Mouse (Mus musculus) thymus, postnatal 10 days (tissue): Measurements from ENCODE around the gene Ppip5k1.
A peak's percentile ranks its signal among the peaks of the same experiment; 100 is the strongest.
"Not testable (repeated sequence)": the region's sequence is repeated elsewhere in the genome, so short reads cannot be mapped to it uniquely, and the experiment has no call there.

ENCODE experiments used
- DNase-seq, 2 experiments: peaks; one replicate each; pipeline ENCODE4 v3.0.0; 2021; ENCODE audit warnings: low spot score in 2 of 2

Gene Ppip5k1

DNA sequence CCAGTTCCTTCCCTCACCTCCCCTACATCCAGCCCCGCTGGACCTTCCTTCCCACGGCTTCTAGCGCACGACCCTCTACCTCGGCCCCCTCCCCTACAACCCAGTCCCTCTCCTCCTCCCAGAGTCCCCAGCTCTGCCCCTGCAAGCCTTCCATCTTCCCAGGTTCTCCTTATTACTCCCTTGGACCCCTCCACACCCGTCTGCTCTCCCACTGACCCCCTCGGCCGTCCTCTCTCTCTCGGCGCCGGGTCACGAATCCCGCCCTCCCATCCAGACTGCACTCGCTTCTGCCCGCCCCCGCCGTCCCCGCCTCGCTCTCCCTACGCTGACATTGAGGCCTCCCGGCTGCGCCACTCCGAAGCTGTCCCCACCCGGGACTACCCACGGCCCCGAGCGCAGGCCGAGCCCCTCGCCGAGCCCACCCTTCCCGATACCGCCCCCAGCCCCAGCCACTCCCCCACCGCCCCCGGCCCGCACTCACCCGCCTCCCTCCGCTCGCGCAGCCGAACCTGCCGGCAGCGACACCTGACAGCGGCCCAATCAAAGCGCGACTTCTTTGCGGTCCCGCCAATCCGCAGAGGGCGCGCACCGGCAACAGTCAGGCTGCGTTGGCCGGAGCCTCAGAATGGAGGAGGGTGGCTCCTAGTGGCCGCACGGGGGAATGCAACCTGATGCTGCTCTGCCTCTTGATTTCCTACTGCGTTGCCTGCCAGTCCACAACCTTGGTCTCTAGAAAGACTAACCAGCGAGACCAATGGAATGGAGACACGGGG lies at the start of gene Ppip5k1:
Gene Ppip5k1, minus strand, starts transcription at position 577 of the 773 bp plus-strand sequence.
- DNase-seq, result peak; percentile 94 to 96

DNA sequence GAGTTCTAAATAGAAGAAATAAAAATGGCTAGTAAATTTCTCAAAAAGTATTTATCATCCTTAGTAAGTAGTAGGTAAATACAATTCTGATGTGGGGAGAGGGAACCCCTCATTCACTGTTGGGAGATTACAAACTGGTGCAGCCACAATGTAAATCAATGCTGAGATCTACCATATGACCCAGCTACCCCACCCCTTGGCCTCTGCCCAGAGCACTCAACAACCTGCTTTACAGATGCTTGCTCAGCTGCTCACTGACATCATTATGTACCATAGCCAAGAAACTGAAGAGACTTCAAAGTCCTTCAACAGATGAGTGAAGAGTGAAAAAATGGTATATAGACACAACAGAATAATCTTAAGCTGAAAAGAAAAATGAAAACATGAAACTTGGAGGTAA lies 48.1 kb upstream of the Ppip5k1 start:
- DNase-seq, result no peak

DNA sequence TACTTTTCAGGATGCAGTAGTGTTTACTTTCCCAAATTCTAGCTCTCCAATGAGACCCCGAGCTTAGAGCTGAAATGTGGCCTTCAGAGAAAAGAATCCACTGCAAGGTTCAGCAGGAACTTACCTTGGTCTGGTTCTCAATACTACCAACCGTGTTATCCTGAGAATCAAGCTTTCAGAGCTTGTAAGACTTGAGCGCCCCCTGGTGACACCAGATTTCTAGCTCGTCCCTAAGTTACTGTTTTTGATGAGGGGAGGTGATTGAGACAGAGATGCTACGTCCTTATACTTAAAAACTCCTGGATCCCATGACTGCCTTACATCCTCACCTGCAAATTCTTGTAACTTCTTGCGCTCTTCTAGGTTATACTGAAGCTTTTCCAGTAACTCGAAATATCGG lies 41.4 kb upstream of the Ppip5k1 start:
- peak; percentile 43 to 83 for DNase-seq

DNA sequence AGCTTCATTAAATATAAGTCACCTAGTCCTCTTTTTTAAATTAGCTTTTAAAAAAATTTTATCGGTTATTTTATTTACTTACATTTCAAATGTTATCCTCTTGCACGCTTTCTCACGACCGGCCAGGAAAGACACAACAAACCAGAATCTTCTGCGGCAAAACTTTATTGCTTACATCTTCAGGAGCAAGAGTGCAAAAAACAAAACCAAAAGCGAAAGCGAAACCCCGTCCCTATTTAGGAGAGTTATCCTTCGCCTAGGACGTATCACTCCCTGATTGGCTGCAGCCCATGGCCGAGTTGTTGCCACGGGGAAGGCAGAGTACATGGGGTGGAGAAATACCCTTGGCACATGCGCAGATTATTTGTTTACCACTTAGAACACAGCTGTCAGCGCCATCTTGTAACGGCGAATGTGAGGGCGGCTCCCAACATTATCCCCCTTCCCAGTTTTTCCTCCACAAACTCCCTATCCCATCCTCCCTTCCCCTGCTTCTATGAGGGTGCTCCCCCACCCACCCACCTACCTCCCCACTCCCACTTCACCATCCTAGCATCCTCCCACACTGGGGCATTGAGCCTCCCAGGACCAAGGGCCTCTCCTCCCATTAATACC lies 31.9 kb upstream of the Ppip5k1 start, which contains the start of gene Strc:
Gene Strc, minus strand, starts transcription at position 208 of the 615 bp plus-strand sequence.
- DNase-seq, result not testable (repeated sequence)

DNA sequence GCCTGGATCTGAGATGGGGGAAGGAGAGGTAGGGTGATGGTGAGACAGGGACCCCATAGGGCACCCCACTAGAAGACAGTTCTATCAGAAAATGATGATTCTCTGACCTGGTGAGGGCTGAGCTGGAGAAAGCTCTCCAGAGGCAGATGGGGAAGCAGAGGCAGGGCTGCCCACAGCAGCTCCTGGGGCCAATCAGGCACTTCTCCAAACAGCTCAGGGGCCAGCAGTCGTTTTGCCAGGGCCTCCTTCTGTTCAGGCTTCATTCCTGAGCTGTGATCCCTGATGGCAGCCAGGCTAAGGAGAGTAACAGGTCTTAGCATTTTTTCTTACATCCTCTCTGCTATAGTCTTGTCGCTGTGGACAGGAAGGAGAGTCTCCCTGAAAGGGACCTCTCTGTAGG lies 19.6 kb upstream of the Ppip5k1 start:
- DNase-seq, result no peak

DNA sequence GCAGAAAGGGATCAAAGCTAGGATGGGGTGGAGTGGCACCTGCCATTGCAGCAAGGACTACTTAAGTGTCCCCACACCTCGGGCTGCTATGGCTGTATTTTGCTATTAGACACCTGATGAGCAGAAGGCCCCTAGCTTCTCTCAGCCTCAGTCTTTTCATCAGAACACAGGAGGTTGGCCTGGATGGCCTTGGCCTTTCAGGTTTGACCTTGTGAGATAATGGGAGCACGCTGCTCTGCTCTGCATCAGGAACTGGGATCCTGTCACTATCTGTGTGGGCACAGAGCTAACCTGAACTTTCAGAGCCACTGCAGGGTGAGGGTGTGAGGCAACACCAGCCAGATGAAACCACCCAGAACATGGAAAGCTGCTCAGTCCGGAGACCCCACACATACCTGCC lies 17.1 kb upstream of the Ppip5k1 start:
- DNase-seq, result no peak

DNA sequence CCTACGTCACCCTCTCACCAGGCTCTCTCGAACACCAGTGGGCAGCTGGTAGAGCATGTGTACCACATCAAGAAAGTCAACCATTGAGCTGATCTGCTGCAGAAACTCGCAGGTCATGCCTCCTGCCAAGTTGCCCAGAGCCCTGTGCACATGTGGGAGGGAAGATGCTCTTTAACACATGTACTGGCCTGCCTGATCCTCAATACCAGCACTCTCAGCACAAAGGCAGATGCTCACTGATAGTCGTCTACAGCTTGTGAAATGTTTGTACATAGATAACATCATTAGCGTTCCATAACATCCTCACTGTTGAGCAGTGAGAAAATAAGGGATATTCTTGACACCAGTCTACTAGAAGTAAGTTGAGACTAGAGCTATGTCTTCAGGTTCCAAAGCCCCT lies 15.7 kb upstream of the Ppip5k1 start:
- DNase-seq, result no peak

DNA sequence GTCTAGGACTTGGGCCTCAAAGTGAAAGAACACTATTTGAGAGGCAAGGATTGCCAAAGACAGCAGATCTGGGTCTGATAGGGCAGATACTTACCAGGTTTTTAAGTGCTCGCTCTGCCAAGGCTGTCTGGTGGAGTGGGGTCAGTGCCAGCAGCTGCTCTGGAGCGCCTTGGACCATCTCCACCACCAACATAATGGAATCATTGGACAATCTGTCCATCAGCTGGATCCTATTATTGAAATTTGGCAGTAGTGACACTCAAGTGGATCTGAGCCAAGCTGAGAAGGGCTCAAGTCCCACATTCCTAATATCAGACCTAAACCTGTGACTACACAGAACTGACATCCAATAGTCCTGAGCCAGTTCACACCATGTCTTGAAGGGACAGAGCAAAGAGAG lies 13.6 kb upstream of the Ppip5k1 start:
- no peak for DNase-seq

DNA sequence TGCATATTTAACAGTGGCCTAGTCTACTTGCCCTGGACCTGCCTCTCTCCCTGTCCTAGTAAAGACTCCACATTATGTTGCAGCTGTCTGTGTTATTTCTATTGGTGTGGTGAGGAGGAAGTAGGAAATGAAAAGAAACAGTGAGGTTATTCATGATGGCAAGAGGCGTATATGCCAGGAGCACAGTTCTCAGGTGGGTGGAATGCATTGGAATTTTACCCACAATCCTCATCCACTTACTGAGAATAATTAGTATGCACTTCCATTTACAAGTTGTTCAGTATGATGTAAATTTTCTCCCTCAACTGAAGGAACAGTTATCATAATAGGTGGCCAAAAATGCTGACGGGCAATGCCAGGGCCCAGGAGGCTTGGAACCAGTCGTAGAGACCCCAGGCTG lies 8.5 kb upstream of the Ppip5k1 start:
- DNase-seq, result no peak

DNA sequence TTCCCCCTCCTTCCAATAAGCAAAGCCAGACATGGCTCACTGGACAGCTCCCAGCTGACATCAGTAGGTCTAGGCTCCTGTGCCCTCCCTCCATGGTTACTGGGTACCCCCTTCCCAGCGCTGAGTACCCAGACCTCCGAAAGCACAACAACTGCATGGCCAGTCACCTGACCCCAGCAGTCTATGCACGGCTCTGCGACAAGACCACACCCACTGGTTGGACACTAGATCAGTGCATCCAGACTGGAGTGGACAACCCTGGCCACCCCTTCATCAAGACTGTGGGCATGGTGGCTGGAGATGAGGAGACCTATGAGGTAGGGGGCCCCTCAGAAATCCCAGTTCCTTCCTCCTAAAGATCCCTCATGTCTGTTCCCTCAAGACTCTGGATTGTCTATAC lies 4.3 kb upstream of the Ppip5k1 start:
- no peak for DNase-seq

GRCm38 (mm10) chr2:121358381-121358780 lies 3.2 kb upstream of the Ppip5k1 start:
- DNase-seq, result peak in 1 of 2 experiments; percentile 23

GRCm38 (mm10) chr2:121357961-121358360 lies 2.8 kb upstream of the Ppip5k1 start:
- no peak for DNase-seq

DNA sequence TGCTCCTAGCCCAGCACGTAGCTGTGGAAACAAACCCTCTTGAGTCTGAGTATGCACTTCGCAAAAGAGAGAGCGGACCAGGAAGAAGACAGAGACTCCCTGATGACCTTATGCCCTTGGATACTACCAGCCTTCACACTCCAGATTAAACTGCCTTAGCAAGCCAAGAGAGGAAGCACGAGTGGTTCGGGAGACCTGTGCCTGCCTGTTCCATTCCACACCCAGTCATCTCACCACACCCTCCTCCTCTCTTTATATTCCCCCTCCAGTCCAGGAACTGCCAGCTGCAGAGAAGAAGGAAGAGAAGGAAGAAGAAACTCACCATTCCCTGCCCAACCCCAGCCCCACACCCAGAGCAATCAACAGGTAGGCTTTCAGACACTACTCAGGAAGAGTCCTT lies 2.3 kb upstream of the Ppip5k1 start, which contains the start of gene Ckmt1:
Gene Ckmt1, plus strand, starts transcription at position 221 of the 400 bp plus-strand sequence.
- no peak for DNase-seq

- DNase-seq, result no peak
Observed at GRCm38 (mm10) chr2:121354378-121354777, 818 bp downstream of the Ppip5k1 start.

GRCm38 (mm10) chr2:121353156-121353555 lies 2.0 kb downstream of the Ppip5k1 start:
- DNase-seq, result no peak

DNA sequence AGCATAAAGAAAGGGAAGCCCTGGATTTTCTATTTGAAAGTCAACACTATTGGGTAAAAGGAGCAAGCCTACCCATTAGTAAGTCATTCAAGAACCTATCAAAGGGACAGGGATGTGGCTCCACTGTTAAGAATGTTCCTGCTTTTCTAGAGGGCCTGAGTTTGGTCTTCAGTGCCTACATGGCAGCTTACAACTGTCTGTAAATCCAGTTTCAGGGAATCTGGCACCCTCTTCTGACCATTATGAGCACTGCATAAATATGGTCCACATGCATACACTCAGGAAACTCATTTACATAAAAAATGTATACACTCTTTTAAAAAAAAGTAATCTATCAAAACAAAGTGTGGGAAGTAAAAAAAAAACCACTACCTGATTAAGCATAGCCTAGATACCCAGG lies 16.1 kb downstream of the Ppip5k1 start:
- DNase-seq, result no peak

DNA sequence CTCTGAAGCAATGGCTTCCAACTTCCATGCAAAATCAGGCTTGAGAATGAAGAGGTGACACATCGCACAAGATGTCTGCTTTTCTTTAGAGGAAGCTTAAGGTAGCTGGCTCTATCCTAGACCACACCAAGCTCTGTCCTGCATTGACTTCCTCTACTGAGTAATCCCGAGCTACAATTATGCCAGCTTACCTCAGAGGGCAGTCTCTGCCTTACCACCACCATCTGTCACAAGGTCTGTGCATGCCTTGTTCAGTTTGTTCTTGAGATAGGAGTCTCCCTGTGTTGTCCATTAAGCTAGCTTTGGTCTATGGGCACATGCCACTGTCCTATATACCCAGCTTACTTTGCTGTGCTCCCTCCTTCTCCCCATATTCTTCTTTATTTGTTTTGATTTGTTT lies 25.7 kb downstream of the Ppip5k1 start:
- DNase-seq, result no peak

GRCm38 (mm10) chr2:121323693-121324470 lies 31.3 kb downstream of the Ppip5k1 start:
- no peak for DNase-seq

GRCm38 (mm10) chr2:121323041-121323440 lies 32.2 kb downstream of the Ppip5k1 start:
- no peak for DNase-seq

- no peak for DNase-seq
Observed at GRCm38 (mm10) chr2:121316278-121316677, 38.9 kb downstream of the Ppip5k1 start.

DNA sequence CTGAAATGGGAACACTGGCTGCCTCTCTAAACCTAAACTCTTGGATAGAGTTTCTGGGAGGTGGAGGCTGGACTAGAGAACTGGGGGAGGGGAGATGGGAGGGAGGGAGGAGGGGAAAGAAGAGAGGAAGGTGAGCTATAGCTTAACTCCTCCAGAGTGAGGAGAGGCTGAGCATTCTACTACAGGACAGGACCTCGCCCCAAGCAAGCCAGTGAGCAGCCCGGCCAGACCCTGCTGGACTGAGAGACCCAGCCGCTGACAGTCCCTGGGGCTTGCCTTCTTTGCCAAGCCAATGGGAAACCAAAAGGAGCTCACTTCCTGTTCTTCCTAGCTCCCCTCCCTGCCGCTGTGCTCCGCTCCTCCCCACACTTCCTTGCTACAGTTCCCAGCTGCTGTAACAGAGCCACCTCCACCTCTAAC lies 46.2 kb downstream of the Ppip5k1 start:
- no peak for DNase-seq

DNA sequence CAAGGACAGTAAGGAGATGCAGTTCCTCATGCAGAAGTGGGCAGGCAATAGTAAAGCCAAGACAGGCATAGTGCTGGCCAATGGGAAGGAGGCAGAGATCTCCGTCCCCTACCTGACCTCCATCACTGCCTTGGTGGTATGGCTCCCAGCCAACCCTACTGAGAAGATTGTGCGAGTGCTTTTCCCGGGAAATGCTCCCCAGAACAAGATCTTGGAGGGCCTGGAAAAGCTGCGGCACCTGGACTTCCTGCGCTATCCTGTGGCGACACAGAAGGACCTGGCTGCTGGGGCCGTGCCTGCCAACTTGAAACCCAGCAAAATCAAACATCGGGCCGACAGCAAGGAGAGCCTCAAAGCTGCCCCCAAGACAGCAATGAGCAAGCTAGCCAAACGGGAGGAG lies 55.2 kb downstream of the Ppip5k1 start:
- no peak for DNase-seq
